Mouse (Mus musculus): Measurements from ENCODE around the gene Fas. TPM values are rescaled to one million over a fixed set of nuclear protein-coding genes. Genes with fewer than 3 reads are reported as not detected.
A peak's percentile ranks its signal among the peaks of the same experiment; 100 is the strongest.

The Fas gene
- polyA plus RNA-seq, 1 experiment = 4.6 TPM

GRCm38 (mm10) chr19:34252450-34252849, 38.0 kb upstream of the Fas start:
- H3K27ac ChIP-seq (ENCODE audit: insufficient read depth, low read depth, low read length) = no peak overlapping the region

GRCm38 (mm10) chr19:34254101-34254879, 36.2 kb upstream of the Fas start:
- H3K4me1 ChIP-seq (ENCODE audit: control insufficient read depth, insufficient read depth, low read length) = no peaks in the 10 kb centered on the region
- H3K36me3 ChIP-seq (ENCODE audit: control insufficient read depth, insufficient read depth, low read length) = no peaks in the 10 kb centered on the region
- TF ChIP-seq CTCF (conservative IDR thresholded peaks at IDR 0.05; ENCODE audit: insufficient read depth, insufficient read length, low read depth, low read length) (no peak), POLR2A (IDR thresholded peaks at IDR 0.05; ENCODE audit: low read depth, low read length) (no peak)
- H3K4me3 ChIP-seq (ENCODE audit: insufficient read depth, low read depth, low read length) = no peak overlapping the region
- DNase-seq = peak; percentile 39
- H3K27me3 ChIP-seq (replicated peaks; ENCODE audit: control insufficient read depth, insufficient read depth, low read length) = no peaks in the 10 kb centered on the region
- peak overlapping the region; percentile 26 for H3K27ac ChIP-seq (ENCODE audit: insufficient read depth, low read depth, low read length)
- 27% methylated on average over 14 of the region's 14 CpGs for WGBS

More at GRCm38 (mm10) chr19:34252450-34252849, 38.0 kb upstream of the Fas start:
- Histone ChIP-seq H3K36me3 (ENCODE audit: control insufficient read depth, insufficient read depth, low read length) (no peaks in the 10 kb centered on the region), H3K4me3 (ENCODE audit: insufficient read depth, low read depth, low read length) (no peak overlapping the region), H3K4me1 (ENCODE audit: control insufficient read depth, insufficient read depth, low read length) (no peaks in the 10 kb centered on the region), H3K27me3 (replicated peaks; ENCODE audit: control insufficient read depth, insufficient read depth, low read length) (no peaks in the 10 kb centered on the region)
- TF ChIP-seq POLR2A (IDR thresholded peaks at IDR 0.05; ENCODE audit: low read depth, low read length) = no peak
- no peak for TF ChIP-seq CTCF (conservative IDR thresholded peaks at IDR 0.05; ENCODE audit: insufficient read depth, insufficient read length, low read depth, low read length)
- 63% methylated on average over 9 of the region's 9 CpGs for WGBS
- DNase-seq = no peak

DNA sequence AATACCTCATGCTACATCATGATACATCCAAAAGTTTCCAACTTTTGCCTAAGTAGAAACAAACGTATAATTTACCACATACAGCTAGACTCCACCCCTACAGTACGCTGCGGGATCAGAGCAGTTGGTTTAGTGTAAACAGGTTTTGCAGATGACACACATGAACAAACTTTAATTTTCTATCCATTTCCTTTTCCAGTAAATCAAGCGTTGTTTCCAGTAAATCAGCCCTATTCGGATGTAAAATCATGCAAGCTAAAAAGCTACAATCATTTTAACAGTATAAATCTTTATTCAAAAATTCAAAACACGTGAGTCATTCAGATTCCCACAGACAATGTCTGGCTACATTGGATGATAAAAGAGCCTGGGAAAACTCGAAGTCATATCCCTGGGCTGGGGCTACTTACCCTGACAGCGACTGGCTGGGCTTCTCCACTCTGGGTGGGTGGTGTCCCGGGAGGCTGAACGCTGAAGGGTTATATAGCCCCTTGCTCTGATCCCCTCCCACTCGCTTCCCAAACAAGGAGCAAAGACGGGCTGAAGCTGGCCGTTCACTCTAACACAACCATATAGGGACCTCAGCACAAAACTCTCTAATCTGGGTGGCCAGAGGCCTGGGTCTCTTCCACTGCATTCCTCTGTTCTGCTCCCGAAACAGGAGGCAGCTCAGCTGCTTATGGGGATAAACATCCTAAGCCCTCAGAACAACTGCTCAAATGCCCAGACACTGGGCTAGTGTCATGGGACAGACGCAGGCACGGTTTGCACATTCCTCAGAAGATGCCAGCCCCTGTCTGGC, 35.4 kb upstream of the Fas start, which contains the start of gene Acta2:
Acta2 (minus strand) TSS at position 711 of the 802 bp plus-strand sequence.
- H3K4me3 ChIP-seq (ENCODE audit: insufficient read depth, low read depth, low read length) = no peak within 1 kb of the TSS
- 31% methylated on average over 16 of the region's 16 CpGs for WGBS
- no peaks in the 10 kb centered on the region for H3K36me3 ChIP-seq (ENCODE audit: control insufficient read depth, insufficient read depth, low read length)
- TF ChIP-seq CTCF (conservative IDR thresholded peaks at IDR 0.05; ENCODE audit: insufficient read depth, insufficient read length, low read depth, low read length) (no peak), POLR2A (IDR thresholded peaks at IDR 0.05; ENCODE audit: low read depth, low read length) (no peak)
- H3K4me1 ChIP-seq (ENCODE audit: control insufficient read depth, insufficient read depth, low read length) = no peaks in the 10 kb centered on the region
- peak within 1 kb of the TSS; percentile 26 for H3K27ac ChIP-seq (ENCODE audit: insufficient read depth, low read depth, low read length)
- DNase-seq = peak; percentile 11
- H3K27me3 ChIP-seq (replicated peaks; ENCODE audit: control insufficient read depth, insufficient read depth, low read length) = no peaks in the 10 kb centered on the region

DNA sequence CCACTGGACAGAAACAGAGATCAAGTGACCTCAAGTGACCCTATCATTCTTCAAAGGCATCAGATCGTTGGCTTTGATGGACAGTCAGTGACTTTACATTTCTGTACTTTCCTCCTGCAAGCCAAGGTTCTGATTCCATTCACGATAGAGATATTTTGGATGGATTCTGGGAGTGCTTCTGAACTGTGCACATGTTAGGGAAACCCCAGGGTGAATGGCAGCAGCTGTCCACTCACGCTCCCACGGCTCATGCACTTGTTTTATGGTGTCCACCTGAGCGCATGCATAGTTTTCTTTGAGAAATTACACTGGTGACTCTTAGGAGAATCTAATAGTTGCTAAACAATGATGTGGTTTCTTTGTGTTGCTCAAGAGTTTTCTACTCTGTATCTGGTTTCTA, 34.3 kb upstream of the Fas start:
- TF ChIP-seq CTCF (conservative IDR thresholded peaks at IDR 0.05; ENCODE audit: insufficient read depth, insufficient read length, low read depth, low read length) (no peak), POLR2A (IDR thresholded peaks at IDR 0.05; ENCODE audit: low read depth, low read length) (no peak)
- Histone ChIP-seq H3K27me3 (replicated peaks; ENCODE audit: control insufficient read depth, insufficient read depth, low read length) (no peaks in the 10 kb centered on the region), H3K4me1 (ENCODE audit: control insufficient read depth, insufficient read depth, low read length) (no peaks in the 10 kb centered on the region), H3K27ac (ENCODE audit: insufficient read depth, low read depth, low read length) (no peak overlapping the region), H3K4me3 (ENCODE audit: insufficient read depth, low read depth, low read length) (no peak overlapping the region), H3K36me3 (ENCODE audit: control insufficient read depth, insufficient read depth, low read length) (no peaks in the 10 kb centered on the region)
- 62% methylated on average over 5 of the region's 5 CpGs for WGBS
- DNase-seq = no peak

DNA sequence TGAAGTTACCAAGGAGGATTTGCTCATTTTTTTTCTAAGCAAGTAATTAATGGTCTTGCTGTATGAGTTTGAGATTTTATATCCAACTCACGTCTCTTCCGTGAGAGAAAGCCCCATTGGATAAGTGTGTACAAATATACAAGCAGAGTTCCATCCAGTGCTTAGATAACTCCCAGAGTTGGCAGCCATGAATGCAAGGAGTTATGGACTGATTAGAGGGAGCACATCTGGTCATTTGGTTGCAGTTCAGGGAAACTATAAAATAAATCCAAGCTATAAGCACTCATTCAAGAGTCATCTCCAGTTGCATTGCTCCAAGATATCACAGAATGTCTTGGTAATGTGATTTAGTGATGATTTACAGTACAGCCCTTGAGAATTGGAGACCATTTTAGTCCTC, 33.5 kb upstream of the Fas start:
- Histone ChIP-seq H3K27me3 (replicated peaks; ENCODE audit: control insufficient read depth, insufficient read depth, low read length) (no peaks in the 10 kb centered on the region), H3K36me3 (ENCODE audit: control insufficient read depth, insufficient read depth, low read length) (no peaks in the 10 kb centered on the region), H3K4me1 (ENCODE audit: control insufficient read depth, insufficient read depth, low read length) (no peaks in the 10 kb centered on the region), H3K4me3 (ENCODE audit: insufficient read depth, low read depth, low read length) (no peak overlapping the region), H3K27ac (ENCODE audit: insufficient read depth, low read depth, low read length) (no peak overlapping the region)
- DNase-seq = no peak
- 88% methylated on average over 2 of the region's 2 CpGs for WGBS
- TF ChIP-seq POLR2A (IDR thresholded peaks at IDR 0.05; ENCODE audit: low read depth, low read length) (no peak), CTCF (conservative IDR thresholded peaks at IDR 0.05; ENCODE audit: insufficient read depth, insufficient read length, low read depth, low read length) (no peak)

DNA sequence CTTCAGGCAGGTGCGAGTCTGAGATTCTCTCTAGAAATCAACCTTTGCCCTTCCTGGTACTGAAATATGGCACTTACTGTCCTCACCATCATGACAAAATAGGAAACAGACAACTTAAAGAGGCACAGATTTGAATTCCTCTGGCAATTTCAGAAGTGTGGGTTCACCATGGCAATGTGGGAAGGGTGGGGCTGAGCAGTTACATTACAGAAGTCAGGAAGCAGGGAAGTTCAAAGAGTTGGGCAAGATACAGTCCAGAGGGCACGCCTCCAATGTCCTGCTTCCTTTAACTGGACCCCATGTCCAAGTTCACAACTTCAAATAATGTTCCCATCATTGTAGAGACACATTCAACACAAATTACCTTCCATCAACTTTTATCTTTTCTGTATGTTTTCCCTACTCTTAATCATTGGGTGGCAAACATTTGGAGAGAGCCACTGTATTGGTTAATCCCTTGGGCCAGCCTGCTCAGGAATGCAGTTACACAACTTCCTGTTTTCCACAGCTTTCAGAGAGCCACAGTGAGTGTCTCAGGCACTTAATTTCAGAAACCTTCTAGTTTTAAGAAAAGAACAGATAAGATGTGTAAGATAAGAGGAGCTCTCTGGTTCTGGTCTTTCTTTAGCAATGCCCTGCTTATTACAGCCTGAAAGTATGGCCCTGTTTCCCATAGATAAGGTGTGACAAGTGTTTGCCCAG, 28.0 kb upstream of the Fas start:
- DNase-seq = peak; percentile 19
- Histone ChIP-seq H3K4me3 (ENCODE audit: insufficient read depth, low read depth, low read length) (no peak overlapping the region), H3K36me3 (ENCODE audit: control insufficient read depth, insufficient read depth, low read length) (no peaks in the 10 kb centered on the region), H3K27ac (ENCODE audit: insufficient read depth, low read depth, low read length) (peak overlapping the region; percentile 64; the same call in 1 of the 2 replicates), H3K4me1 (ENCODE audit: control insufficient read depth, insufficient read depth, low read length) (0 out of 2 replicates have a peak, but pooled peaks cover 6% of the 10 kb centered on the region), H3K27me3 (replicated peaks; ENCODE audit: control insufficient read depth, insufficient read depth, low read length) (no peaks in the 10 kb centered on the region)
- WGBS = 70% methylated on average over 2 of the region's 2 CpGs
- no peak for TF ChIP-seq CTCF (conservative IDR thresholded peaks at IDR 0.05; ENCODE audit: insufficient read depth, insufficient read length, low read depth, low read length)
- no peak for TF ChIP-seq POLR2A (IDR thresholded peaks at IDR 0.05; ENCODE audit: low read depth, low read length)
